Mouse (Mus musculus) CD4-positive, CD25-positive, alpha-beta regulatory T cell, adult 4 months (primary cell): ENCODE data around the gene Actl9. TPM values are rescaled to one million over a fixed set of nuclear protein-coding genes. Genes with fewer than 3 reads are reported as not detected.

Source experiments
- ATAC-seq: one replicate; pipeline ENCODE4 v1.8.0; 2017
- polyA plus RNA-seq, 2 experiments: library from polyadenylated mRNA; unstranded; fragments of 100-300 nt; shearing (Covaris generic); gene quantifications; one replicate each; pipeline ENCODE4 v1.2.1; 2017

Actl9 gene
- not detected for polyA plus RNA-seq

- no peak for ATAC-seq
These were observed at the start of gene Actl9 for GRCm38 (mm10) chr17:33432019-33432946. Actl9 (plus strand) TSS chr17:33432896.

- no peak for ATAC-seq
These were observed 47.0 kb upstream of the Actl9 start for GRCm38 (mm10) chr17:33385705-33386104.

- no peak for ATAC-seq
These were observed 40.4 kb upstream of the Actl9 start for GRCm38 (mm10) chr17:33392271-33392670.

GRCm38 (mm10) chr17:33394182-33395034, 38.3 kb upstream of the Actl9 start, which contains the start of gene Zfp101:
Zfp101 (minus strand) TSS chr17:33394641.
- ATAC-seq = peak; percentile 100

GRCm38 (mm10) chr17:33439148-33439547, 6.5 kb downstream of the Actl9 start:
- peak; percentile 68 for ATAC-seq

- ATAC-seq = no peak
These were observed 7.2 kb downstream of the Actl9 start for GRCm38 (mm10) chr17:33439922-33440321.

- ATAC-seq = no peak
These were observed 8.5 kb downstream of the Actl9 start for GRCm38 (mm10) chr17:33441159-33441558.

- no peak for ATAC-seq
These were observed 23.9 kb downstream of the Actl9 start for GRCm38 (mm10) chr17:33456631-33457030.

GRCm38 (mm10) chr17:33471206-33471605, 38.5 kb downstream of the Actl9 start:
- no peak for ATAC-seq

Other genes starting within 250 kb of the Actl9 start
- not detected for gene Olfr239, start 241.6 kb upstream of the Actl9 start, polyA plus RNA-seq
- not detected for gene Olfr1564, start 211.2 kb upstream of the Actl9 start, polyA plus RNA-seq
- gene Zfp955a, start 177.8 kb upstream of the Actl9 start, polyA plus RNA-seq = 10 to 100 TPM; 15.6 to 15.7 TPM
- under 1 TPM in 1 of 2 experiments, not detected in 1; 0.05 TPM for gene Olfr63, start 168.2 kb upstream of the Actl9 start, polyA plus RNA-seq
- gene Zfp955b, start 143.4 kb upstream of the Actl9 start, polyA plus RNA-seq = 10 to 100 TPM; 10.1 to 12.6 TPM
- 10 to 100 TPM in 1 of 2 experiments, 1 to 10 TPM in 1; 7.5 to 10.2 TPM for gene Zfp81, start 74.0 kb upstream of the Actl9 start, polyA plus RNA-seq
- 10 to 100 TPM in 1 of 2 experiments, 1 to 10 TPM in 1; 7.1 to 10.2 TPM for gene Zfp101, start 38.3 kb upstream of the Actl9 start, polyA plus RNA-seq
- gene Adamts10, start 91.3 kb downstream of the Actl9 start, polyA plus RNA-seq = 10 to 100 TPM; 53.9 to 80.8 TPM
- 10 to 100 TPM; 51.2 to 91.0 TPM for gene Myo1f, start 122.8 kb downstream of the Actl9 start, polyA plus RNA-seq
- 10 to 100 TPM; 51.4 to 82.4 TPM for gene Zfp414, start 196.2 kb downstream of the Actl9 start, polyA plus RNA-seq
- 1 to 10 TPM; 1.3 to 2.4 TPM for gene Pram1, start 205.2 kb downstream of the Actl9 start, polyA plus RNA-seq